Mouse (Mus musculus) cortical plate, adult 2 months (tissue): Measurements from ENCODE around the gene F12.
A peak's percentile ranks its signal among the peaks of the same experiment; 100 is the strongest.

Experiments used
- CTCF ChIP-seq: fragments of 200-500 bp; IDR thresholded peaks from 2 replicates; pipeline ENCODE4 v1.5.1; 2011; ENCODE audit warnings: mild to moderate bottlenecking, control low read depth, low read length; ENCODE audit not compliant: insufficient read depth; ENCODE audit errors: extremely low read depth
- POLR2A ChIP-seq: fragments of 200-500 bp; IDR thresholded peaks from 2 replicates; pipeline ENCODE4 v1.6.1; 2011; ENCODE audit warnings: mild to moderate bottlenecking, low read length, control low read depth; ENCODE audit not compliant: insufficient read depth; ENCODE audit errors: extremely low read depth

DNA sequence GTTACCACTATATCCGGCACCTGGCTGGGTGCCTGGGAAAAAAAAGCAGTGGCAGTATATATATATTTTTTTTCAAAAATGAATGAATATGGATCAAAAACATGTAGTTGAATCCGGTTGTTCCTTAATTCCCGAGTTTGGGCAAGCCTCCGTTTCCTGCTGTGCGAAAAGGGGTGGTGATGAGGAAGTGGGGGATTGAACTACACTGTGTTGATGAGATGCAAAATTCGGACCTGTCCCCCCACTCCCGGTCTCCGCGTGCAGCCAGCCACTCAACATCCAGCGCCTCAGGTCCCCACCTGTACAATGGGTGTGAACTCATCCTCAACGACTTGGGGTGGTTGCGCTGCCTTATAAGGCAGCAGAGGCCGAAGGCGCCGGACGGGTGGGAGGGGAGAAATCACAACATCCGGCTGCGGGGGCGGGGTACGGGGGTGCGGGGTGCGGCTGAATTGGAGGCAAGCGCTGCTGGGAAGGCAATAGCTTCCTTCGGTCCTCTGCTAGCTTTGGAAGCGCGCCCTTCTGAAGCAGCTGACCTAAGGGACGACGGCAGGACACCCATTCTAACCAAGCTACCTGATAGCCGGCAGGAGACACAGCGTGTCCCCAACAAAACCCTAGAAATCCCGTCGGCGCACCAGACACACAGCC, 17.8 kb upstream of the F12 start:
- TF ChIP-seq POLR2A, result peak; percentile 88
- no peak for TF ChIP-seq CTCF
